Mouse (Mus musculus): Measurements from ENCODE around the gene Hes6.
A peak's percentile ranks its signal among the peaks of the same experiment; 100 is the strongest.

Hes6 gene

GRCm38 (mm10) chr1:91404976-91405375, 8.9 kb downstream of the Hes6 start:
- no peak for DNase-seq

GRCm38 (mm10) chr1:91398260-91399062, 15.4 kb downstream of the Hes6 start, which contains the start of gene Ilkap:
Gene Ilkap (minus strand): TSS chr1:91398815.
- peak; percentile 85 to 91 for DNase-seq

DNA sequence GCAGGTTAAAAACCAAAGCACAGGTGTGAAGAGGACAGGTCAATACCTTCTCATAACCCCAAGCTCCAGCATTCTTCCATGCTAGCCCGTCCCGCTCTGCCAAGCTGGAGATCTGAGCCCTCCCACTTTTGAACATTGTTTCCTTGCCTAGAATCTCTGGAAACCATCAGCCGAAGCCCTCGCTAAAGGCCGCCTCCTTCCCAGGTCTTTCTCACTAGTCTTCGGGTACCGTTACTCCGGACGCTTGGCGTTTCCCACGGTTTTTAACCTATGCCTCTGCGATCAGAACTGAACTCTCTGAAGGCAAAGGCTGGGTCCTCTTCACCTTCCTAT, 15.9 kb downstream of the Hes6 start:
- DNase-seq: no peak

DNA sequence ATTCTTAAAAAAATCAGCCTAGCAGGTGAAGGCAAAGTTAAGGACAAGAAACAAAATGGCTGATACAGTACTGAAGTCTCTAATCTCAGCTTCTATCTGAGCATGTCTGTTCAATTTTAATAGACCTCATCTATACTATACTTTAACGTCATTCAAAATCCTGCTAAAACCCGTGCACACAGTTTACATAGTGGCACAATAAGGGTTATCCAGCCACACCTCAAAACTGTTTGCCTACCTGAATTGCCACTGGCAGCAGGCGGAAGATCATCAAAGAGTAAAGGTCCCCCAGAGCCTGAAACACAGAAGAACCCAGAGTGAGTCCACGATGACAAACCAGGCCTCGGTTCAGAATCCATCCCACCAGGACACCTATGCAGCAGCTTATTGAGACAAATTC, 23.5 kb downstream of the Hes6 start:
- no peak for DNase-seq

DNA sequence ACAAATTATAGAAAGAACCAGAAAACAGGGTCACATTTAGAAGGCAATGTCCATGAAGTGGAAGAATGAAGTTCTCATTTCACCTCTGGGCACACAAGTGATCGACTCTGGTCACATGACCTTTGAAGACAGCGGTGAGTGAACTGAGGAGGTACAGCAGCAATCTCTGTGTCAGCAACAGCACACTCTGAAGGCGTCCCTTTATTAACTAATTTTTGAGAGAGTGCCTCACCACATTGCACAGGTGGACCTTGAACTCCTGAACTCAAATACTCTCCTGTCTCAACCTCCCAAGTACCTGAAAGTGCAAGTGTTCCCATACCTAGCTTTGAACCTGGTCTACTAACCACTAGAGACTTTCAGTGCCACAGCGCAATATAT, 32.8 kb downstream of the Hes6 start:
- DNase-seq: no peak

- DNase-seq: peak; percentile 55 to 77
Measured at GRCm38 (mm10) chr1:91380453-91381090, 33.3 kb downstream of the Hes6 start.

DNA sequence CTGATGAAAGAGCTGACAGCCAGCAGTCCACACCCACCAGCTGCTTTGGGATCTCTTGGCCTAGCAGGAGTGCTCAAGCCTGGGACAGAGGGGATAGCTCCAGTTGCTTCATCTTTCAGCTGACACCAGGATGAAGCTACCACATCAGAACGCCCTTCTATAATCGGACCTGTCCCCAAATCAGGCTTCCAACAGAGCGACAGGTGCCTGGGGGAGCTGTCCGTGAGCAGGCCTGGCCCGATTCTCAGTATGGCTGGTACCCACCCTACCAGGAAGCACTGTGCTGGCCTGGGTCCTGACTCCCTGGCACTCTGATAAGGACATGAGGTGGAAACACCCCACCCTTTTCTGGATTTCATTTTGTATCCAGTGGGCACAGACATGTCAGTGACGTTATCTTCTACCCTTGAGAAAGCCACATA, 40.4 kb downstream of the Hes6 start:
- no peak for DNase-seq

DNA sequence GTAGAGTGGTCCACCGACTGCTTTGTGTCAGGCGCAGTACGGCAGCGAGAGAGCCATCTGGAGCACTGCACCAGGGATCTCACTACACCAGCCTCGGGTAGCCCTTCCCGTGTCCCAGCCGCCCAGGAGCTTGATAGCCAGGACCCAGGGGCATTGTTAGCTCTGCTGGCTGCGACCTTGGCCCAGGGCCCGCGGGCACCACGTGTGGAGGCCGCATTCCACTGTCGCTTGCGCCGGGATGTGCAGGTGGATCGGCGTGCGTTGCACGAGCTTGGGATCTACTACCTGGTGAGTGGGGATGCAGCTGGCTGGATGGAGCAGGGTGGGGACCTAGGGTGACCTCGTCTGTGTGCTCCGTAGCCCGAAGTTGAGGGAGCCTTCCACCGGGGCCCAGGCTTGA, 43.8 kb downstream of the Hes6 start:
- DNase-seq: no peak

DNA sequence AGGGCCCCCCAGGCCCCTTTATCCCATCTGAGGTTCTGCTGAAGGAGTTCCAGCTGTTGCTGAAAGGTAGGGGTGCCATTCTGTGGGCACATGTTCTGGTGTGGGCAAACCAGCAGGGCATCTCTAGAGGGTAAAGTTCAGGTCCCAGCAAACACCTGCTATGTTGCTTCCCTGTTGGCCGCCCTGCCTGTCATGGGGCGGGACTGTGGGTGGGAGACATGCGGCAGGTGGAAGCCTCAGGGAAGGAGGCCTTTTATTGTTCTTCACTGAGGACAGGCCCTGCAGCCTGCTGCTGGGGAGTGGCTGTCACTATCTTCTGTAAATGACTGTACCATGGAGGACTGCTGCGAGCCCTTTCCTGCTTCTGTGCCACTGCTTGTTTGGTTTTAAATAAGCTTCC, 44.4 kb downstream of the Hes6 start:
- no peak for DNase-seq

- DNase-seq: no peak
Measured at GRCm38 (mm10) chr1:91367295-91367694, 46.5 kb downstream of the Hes6 start.

- peak; percentile 82 to 86 for DNase-seq
Measured at GRCm38 (mm10) chr1:91366215-91367108, 47.4 kb downstream of the Hes6 start, which contains the start of gene Erfe. Gene Erfe (plus strand): TSS chr1:91366430.

DNA sequence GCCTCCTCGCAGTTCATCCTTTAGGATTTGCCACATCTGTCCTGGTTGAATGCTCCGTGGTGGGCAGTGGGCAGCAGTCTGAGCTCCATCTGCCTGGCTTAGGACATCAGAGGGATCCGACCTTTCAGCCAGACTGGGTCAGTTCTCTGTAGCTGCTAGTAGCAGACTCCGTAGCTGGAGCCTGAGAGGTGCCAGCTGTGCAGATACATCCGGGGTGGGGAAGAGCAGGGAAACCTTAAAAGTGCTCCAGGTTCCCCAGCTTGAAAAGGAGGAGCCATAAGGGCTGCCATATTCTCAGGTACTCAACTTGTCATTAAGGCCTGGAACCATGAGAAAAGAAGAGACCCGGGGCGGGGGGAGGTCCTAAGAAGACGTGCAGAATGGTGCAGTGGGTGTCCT, 48.0 kb downstream of the Hes6 start:
- no peak for DNase-seq

GRCm38 (mm10) chr1:91364822-91365644, 48.8 kb downstream of the Hes6 start:
- no peak for DNase-seq

- DNase-seq: no peak
Measured at GRCm38 (mm10) chr1:91362113-91362512, 51.7 kb downstream of the Hes6 start.
